Mouse (Mus musculus) T-cell, adult 2 months (primary cell): Measurements from ENCODE around the gene Tbc1d8.

Experiments used
- DNase-seq: peaks from one replicate; pipeline ENCODE4 v3.0.0; 2022; ENCODE audit warnings: low spot score

The Tbc1d8 gene

DNA sequence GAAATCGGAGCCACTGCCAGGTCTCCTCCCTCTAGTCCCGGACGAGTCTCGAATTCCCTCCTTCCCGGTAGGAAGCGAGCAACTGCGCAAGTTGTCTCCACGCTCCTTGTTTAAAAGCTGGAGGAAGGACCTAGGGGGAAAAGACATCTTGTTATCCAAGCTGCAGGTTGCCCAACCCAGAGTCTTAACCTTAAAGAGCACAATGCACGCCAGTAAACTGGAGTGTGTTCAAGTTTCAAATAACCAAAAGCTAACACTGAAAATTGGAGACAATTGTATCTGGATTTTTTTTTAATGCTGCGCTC, 293 bp upstream of the Tbc1d8 start:
- DNase-seq: no peak

DNA sequence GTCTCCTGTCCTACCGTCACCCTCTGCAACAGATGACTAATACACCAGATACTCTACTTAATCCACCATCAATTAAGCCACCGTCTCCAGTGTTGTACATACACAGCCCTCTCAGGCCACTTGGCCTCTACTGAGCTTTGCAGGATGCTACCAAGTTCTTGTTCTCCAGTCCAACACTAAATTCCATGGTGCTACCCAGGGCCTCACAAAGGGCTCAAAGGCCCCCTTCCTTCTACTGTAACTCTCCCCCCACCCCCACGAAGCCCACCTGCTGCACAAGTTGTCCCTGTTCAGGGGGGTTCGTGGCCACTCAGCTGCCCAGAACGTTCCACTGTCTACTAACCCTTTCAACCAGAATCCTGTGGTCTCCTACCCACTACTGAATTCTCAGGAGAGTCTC, 1.5 kb downstream of the Tbc1d8 start:
- no peak for DNase-seq

- DNase-seq: no peak
Measured at GRCm38 (mm10) chr1:39476341-39476740, 2.2 kb downstream of the Tbc1d8 start.

- no peak for DNase-seq
Measured at GRCm38 (mm10) chr1:39474516-39474915, 4.0 kb downstream of the Tbc1d8 start.

DNA sequence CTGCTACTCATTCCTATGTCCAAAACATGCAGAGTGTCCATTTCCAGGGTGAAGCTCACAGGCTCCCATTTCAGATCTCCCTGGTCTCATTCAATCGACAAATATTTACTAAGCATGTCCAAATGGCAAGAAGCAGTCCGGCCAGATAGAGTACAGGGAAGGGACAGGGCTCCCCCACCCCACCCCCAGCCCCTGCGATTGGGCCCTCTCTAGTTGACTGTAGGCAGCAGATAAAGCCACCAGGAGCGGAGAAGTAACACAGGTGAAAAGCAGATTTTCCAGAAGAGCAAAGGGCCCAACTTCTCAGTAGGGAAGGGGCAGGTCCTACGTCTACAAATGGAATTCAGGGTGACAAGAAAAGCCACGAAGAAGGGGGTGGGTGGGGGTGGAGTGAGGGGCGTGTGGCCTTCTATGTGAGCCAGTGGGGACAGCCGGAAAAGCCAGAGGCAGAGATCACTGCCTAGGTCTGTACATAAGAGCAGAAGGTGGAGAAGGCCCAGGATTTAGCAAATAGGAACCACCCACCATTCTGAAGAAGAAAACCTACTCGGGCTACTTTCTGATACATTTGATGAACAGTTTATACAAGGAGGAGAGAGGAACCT, 7.2 kb downstream of the Tbc1d8 start:
- DNase-seq: no peak

- DNase-seq: no peak
Measured at GRCm38 (mm10) chr1:39468982-39469381, 9.6 kb downstream of the Tbc1d8 start.

DNA sequence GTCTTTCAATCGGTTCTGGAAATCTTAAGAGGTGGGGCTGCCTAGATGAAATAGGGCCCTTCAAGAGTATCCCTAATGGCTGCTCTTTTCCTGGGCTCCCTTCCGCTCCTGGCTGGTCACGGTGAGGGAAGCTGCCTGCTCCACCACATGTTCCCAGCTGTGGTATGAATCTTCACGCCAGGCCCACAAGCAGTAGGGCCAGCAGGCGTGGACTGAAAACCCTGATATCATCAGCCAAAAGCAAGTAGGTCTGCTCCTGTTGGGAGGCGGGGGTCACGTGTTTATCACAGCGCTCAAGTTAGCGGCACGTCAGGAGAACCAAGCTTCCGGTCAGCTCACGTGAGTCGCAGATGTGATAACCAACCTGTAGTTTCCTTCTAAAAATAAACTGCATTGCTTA, 12.0 kb downstream of the Tbc1d8 start:
- DNase-seq: no peak

DNA sequence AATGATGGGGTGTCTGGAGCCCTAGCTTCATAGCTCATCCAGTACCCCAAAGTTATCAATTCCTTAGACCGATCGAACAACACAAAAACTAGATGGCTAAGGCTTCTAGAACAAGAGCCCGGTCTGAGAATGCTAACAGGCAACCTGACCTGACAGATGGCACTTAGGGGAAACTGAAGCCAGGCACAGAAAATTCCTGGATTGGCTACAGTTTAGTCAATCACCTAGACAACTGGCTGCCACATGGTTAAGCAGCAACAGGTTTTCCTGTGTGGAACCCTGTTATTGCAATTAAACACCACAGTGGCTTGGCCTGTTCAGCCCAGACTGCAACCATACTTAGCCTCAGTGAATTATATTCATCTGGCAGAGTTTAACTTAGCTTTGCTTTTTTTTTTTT, 13.8 kb downstream of the Tbc1d8 start:
- no peak for DNase-seq

- DNase-seq: no peak
Measured at GRCm38 (mm10) chr1:39462937-39463444, 15.6 kb downstream of the Tbc1d8 start.

DNA sequence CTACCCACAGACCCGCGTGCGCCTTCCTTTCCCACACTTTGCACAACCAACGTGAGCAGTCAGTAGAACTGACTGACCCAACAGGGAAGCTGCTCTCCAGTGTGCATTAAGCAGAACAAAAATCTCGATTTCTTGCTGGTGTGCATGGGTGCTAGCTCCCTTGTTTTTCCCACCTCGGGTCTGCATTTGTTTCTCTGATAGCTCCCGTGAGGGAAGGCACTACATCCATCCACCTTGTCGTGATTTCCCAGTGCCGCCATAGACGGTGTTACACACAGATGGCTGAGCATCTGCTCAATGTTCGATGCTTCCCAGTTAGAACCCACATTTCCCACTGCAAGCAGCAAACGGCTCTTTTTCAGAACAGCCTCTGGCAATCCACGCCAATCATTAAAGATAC, 16.5 kb downstream of the Tbc1d8 start:
- no peak for DNase-seq

- no peak for DNase-seq
Measured at GRCm38 (mm10) chr1:39460495-39460894, 18.1 kb downstream of the Tbc1d8 start.

- no peak for DNase-seq
Measured at GRCm38 (mm10) chr1:39457887-39458874, 20.4 kb downstream of the Tbc1d8 start.

- no peak for DNase-seq
Measured at GRCm38 (mm10) chr1:39456421-39456853, 22.1 kb downstream of the Tbc1d8 start.

DNA sequence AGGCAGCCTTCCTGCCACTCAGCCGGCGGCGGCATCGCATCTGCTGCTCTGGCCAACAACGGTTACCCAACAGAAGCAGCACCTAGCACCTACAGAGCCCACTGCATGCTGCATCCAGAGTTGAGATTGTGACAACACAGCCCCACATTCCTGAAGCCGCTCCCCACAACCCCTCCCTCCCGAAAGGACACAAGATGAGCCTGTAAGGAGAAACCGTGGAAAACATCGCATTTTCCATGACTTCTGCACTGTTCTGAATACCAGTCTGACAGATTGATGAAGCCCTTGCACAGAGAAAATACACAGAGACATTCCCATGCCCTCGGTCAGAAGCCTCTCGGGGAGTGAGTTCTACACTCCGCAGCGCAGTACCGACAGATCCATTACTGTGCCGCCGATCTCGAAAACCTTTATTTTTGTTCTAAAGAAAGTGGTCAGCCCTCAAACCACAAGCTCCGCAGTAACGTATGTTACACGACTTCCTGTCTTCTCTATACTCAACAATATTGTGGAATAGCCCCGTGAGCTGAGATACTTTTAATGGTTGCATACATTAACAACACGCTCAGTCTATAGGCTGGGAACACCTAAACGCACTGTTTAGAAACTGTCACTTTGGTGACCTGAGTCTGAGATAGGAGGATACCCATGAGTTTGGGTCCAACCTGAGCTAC, 23.1 kb downstream of the Tbc1d8 start:
- peak; percentile 18 for DNase-seq

DNA sequence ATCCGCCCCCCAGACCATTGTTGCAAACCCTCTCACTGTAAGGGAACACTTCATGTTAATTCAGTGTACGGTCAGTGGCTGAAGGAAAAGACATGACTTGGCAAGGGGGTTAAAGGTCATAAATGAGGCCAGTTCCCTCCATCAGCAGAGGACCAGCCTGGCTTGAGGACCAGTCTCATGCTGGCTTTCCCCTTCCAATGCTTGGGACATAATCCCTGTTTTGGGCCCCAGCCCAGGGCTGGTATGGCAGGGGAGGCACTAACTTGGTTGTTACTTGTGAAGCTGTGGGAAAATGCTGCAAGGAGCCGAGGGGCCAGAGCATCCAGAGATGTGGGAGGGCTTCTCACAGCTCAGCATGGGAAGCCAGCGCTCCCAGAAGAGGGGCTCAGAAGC, 23.8 kb downstream of the Tbc1d8 start:
- DNase-seq: no peak

- DNase-seq: no peak
Measured at GRCm38 (mm10) chr1:39454108-39454782, 24.3 kb downstream of the Tbc1d8 start.

GRCm38 (mm10) chr1:39452203-39452602, 26.4 kb downstream of the Tbc1d8 start:
- no peak for DNase-seq

GRCm38 (mm10) chr1:39450069-39450728, 28.4 kb downstream of the Tbc1d8 start:
- no peak for DNase-seq

GRCm38 (mm10) chr1:39449251-39449790, 29.2 kb downstream of the Tbc1d8 start:
- DNase-seq: no peak

DNA sequence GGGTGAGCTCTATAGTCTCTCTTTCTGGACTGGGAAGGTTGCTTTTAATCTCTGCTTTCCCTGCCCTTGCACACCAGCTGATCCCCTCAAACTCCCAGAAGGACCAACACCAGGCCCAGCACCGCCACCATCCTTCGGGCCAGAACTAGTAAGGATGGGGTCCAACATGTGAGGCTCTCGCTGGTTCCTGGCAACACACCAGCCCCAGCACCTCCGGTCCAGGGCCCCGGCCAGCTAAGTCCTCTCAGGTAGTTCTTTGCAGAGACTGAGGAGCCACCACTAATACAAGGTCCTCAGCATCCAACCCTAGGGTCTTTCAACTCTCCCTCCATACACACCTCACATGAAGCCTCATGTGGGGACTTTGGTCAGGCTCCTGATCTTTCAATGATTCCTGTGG, 29.7 kb downstream of the Tbc1d8 start:
- no peak for DNase-seq

- no peak for DNase-seq
Measured at GRCm38 (mm10) chr1:39448238-39448637, 30.3 kb downstream of the Tbc1d8 start.
